Mouse (Mus musculus) liver, postnatal 0 days (tissue): ENCODE measurements at regions not wholly inside any gene's neighbourhood (a gene's known extent, or its start where the extent isn't known, plus 50 kb on each side); places are given as distances from the start of the nearest gene placed in this dataset.

Experiments used
- CTCF ChIP-seq: sonication (generic); IDR thresholded peaks from 2 replicates; pipeline ENCODE4 v1.5.1; 2016; ENCODE audit warnings: antibody characterized with exemption, low read depth
- EP300 ChIP-seq: IDR thresholded peaks from 2 replicates; pipeline ENCODE4 v1.6.1; 2016; ENCODE audit warnings: antibody characterized with exemption, low read depth, mild to moderate bottlenecking

- no peak for TF ChIP-seq EP300
- no peak for TF ChIP-seq CTCF
Measured at GRCm38 (mm10) chr16:71643223-71643622, 664.9 kb upstream of the Robo1 start.
